10 mouse cellular contexts compared by ENCODE assay signal in genomic region chr14:122957941-122958340, GRCm38 (mm10). TPM values are rescaled to one million over a fixed set of nuclear protein-coding genes. Genes with fewer than 3 reads are reported as not detected.
A peak's percentile ranks its signal among the peaks of the same experiment; 100 is the strongest.
DNase-seq lines count a peak whose midpoint lies in the region; ATAC-seq and TF ChIP-seq lines count a peak whose summit lies in the region.
"Had no signal": no experiment of that assay in that cellular context is flagged by ENCODE, and none has a peak within 500 bp of the region (broad histone marks: within the 10 kb centered on the region; RNA-seq: fewer than 3 reads in every experiment).

No protein-coding gene starts in this region.

- 89% methylated on average over 8 of the region's 8 CpGs for WGBS in midbrain, embryonic 12.5 days
- WGBS in midbrain, embryonic 10.5 days, result 94% methylated on average over 8 of the region's 8 CpGs

- DNase-seq in midbrain, embryonic 10.5 days (ENCODE audit: low spot score), result no peak
- DNase-seq in frontal cortex, postnatal 36 days (ENCODE audit: low spot score in 2 of 2), result peak; percentile 86 to 93
- DNase-seq in left cerebral cortex, adult 2 months (ENCODE audit: extremely low spot score in 1 of 2, low spot score in 2 of 2), result peak; percentile 72 to 86
- DNase-seq in right cerebral cortex, postnatal 4 days, result peak; percentile 83
- DNase-seq in testis, postnatal 10 days (ENCODE audit: low spot score), result no peak
- no peak for DNase-seq in lung, postnatal 25 days (ENCODE audit: low spot score)
- no peak for DNase-seq in spleen, postnatal 4 days (ENCODE audit: low spot score in 2 of 2)
- DNase-seq: liver, embryonic 13.5 days had no signal

- H3K4me1 ChIP-seq in midbrain, embryonic 12.5 days, result no peaks in the 10 kb centered on the region
- no peaks in the 10 kb centered on the region for H3K4me1 ChIP-seq in midbrain, embryonic 10.5 days
- H3K4me1 ChIP-seq: liver, embryonic 13.5 days; stomach, embryonic 15.5 days had no signal

- H3K9me3 ChIP-seq in midbrain, embryonic 12.5 days, result no peaks in the 10 kb centered on the region
- no peaks in the 10 kb centered on the region for H3K9me3 ChIP-seq in midbrain, embryonic 10.5 days (replicated peaks)
- H3K9me3 ChIP-seq: liver, embryonic 13.5 days; stomach, embryonic 15.5 days had no signal

- no peak overlapping the region for H3K27ac ChIP-seq in midbrain, embryonic 12.5 days (replicated peaks)
- H3K27ac ChIP-seq in midbrain, embryonic 10.5 days (replicated peaks), result no peak overlapping the region
- H3K27ac ChIP-seq in left cerebral cortex, adult 2 months, result no peak overlapping the region
- H3K27ac ChIP-seq: liver, embryonic 13.5 days; stomach, embryonic 15.5 days had no signal

- no peak overlapping the region for H3K4me2 ChIP-seq in midbrain, embryonic 12.5 days (replicated peaks)
- H3K4me2 ChIP-seq: liver, embryonic 13.5 days; stomach, embryonic 15.5 days had no signal

- intact Hi-C loops in left cerebral cortex, adult 2 months (cut with DNase I), result loop anchor here (1.0 to 2.0 kb wide), 3 partner anchors 25 to 244 kb away; no protein-coding TSS in a partner anchor

- 0 out of 2 replicates have a peak, but pooled peaks have one; percentile 49 for ATAC-seq in midbrain, embryonic 12.5 days (ENCODE audit: low FRiP score, low read depth)

- H3K27me3 ChIP-seq in midbrain, embryonic 12.5 days, result no peaks in the 10 kb centered on the region
- no peaks in the 10 kb centered on the region for H3K27me3 ChIP-seq in midbrain, embryonic 10.5 days (ENCODE audit: low read depth, poor library complexity, severe bottlenecking)
- H3K27me3 ChIP-seq: liver, embryonic 13.5 days; stomach, embryonic 15.5 days had no signal

- H3K9ac ChIP-seq in midbrain, embryonic 12.5 days (replicated peaks), result no peak overlapping the region
- H3K9ac ChIP-seq: liver, embryonic 13.5 days; stomach, embryonic 15.5 days had no signal

- peaks cover 17% of the 10 kb centered on the region; the same call in 1 of the 2 replicates for H3K36me3 ChIP-seq in midbrain, embryonic 12.5 days
- H3K36me3 ChIP-seq in midbrain, embryonic 10.5 days, result peaks cover 46% of the 10 kb centered on the region
- H3K36me3 ChIP-seq: liver, embryonic 13.5 days; stomach, embryonic 15.5 days had no signal

- H3K4me3 ChIP-seq in midbrain, embryonic 12.5 days, result no peak overlapping the region
- H3K4me3 ChIP-seq in midbrain, embryonic 10.5 days, result no peak overlapping the region
- no peak overlapping the region for H3K4me3 ChIP-seq in left cerebral cortex, adult 2 months
- H3K4me3 ChIP-seq: liver, embryonic 13.5 days; stomach, embryonic 15.5 days had no signal

- TF ChIP-seq CTCF in left cerebral cortex, adult 2 months (IDR thresholded peaks at IDR 0.05), result no peak

RNA-seq across cellular contexts. Expression of gene Tmtc4, which starts 25.9 kb away (rescaled TPM):
- 43.8 and 45.8 TPM in 2 replicates for polyA plus RNA-seq in midbrain, embryonic 12.5 days (2016; fragmentation: Nextera tagmentation; extraction: Ambion mirVana)
- 28.3 and 34.6 TPM in 2 replicates for polyA plus RNA-seq in midbrain, embryonic 10.5 days (2016; fragmentation: Nextera tagmentation; extraction: Ambion mirVana)
- 10 to 100 TPM; 23.0 to 29.0 TPM for total RNA-seq in left cerebral cortex, adult 2 months (2021)

RNA-seq across cellular contexts. Expression of gene Ggact, which starts 44.4 kb away (rescaled TPM):
- 5.1 and 8.4 TPM in 2 replicates for polyA plus RNA-seq in midbrain, embryonic 12.5 days (2016; fragmentation: Nextera tagmentation; extraction: Ambion mirVana)
- 3.2 and 5.3 TPM in 2 replicates for polyA plus RNA-seq in midbrain, embryonic 10.5 days (2016; fragmentation: Nextera tagmentation; extraction: Ambion mirVana)
- 10 to 100 TPM; 29.8 to 29.9 TPM for total RNA-seq in left cerebral cortex, adult 2 months (2021)

Comparison
In these comparisons a context has a peak if more than half of its experiments do, and no peak if none do; other contexts are left out.
1. DNase-seq: peak in frontal cortex, postnatal 36 days (2 of 2), left cerebral cortex, adult 2 months (2 of 2) and right cerebral cortex, postnatal 4 days (single experiment); none in midbrain, embryonic 10.5 days (single experiment), testis, postnatal 10 days (single experiment), lung, postnatal 25 days (single experiment) and spleen, postnatal 4 days (0 of 2).